Mouse (Mus musculus) ES-Bruce4 (cell line): ENCODE results near the gene Cux2.

Experiments used
- CTCF ChIP-seq: IDR thresholded peaks from one replicate; pipeline ENCODE4 v1.8.1; 2011; ENCODE audit warnings: low read depth, low read length
- POLR2A ChIP-seq: IDR thresholded peaks from one replicate; pipeline ENCODE4 v1.8.1; 2011; ENCODE audit warnings: low read length; ENCODE audit not compliant: insufficient read depth

GRCm38 (mm10) chr5:122093734-122094133 lies 43.8 kb upstream of the Cux2 start:
- TF ChIP-seq POLR2A (no peak), CTCF (no peak)
